Mouse (Mus musculus) midbrain, embryonic 11.5 days (tissue): ENCODE results near the gene Tff1. TPM values are rescaled to one million over a fixed set of nuclear protein-coding genes. Genes with fewer than 3 reads are reported as not detected.
A peak's percentile ranks its signal among the peaks of the same experiment; 100 is the strongest.

Experiments used
- ATAC-seq: fragments of 200-750 bp; cut with Nextera tagmentation; 2 replicates; pipeline ENCODE4 v1.8.0; 2017; ENCODE audit warnings: moderate TSS enrichment, moderate library complexity; ENCODE audit not compliant: low FRiP score
- DNase-seq: peaks from one replicate; pipeline ENCODE4 v3.0.0; 2015; ENCODE audit warnings: low spot score; ENCODE audit errors: missing footprints
- H3K27ac ChIP-seq: fragments of 300-500 bp; sonication (generic); 2 replicates; pipeline ENCODE4 v1.5.1; 2014; ENCODE audit warnings: low read depth, low read length
- H3K27me3 ChIP-seq: fragments of 300-500 bp; sonication (generic); 2 replicates; pipeline ENCODE4 v1.6.1; 2014; ENCODE audit warnings: mild to moderate bottlenecking, low read length, moderate library complexity, mixed read lengths; ENCODE audit not compliant: control insufficient read depth, insufficient read depth
- H3K36me3 ChIP-seq: fragments of 300-500 bp; sonication (generic); 2 replicates; pipeline ENCODE4 v1.6.1; 2014; ENCODE audit warnings: mild to moderate bottlenecking, low read length, moderate library complexity, mixed read lengths; ENCODE audit not compliant: control insufficient read depth, insufficient read depth
- H3K4me1 ChIP-seq: fragments of 300-500 bp; sonication (generic); 2 replicates; pipeline ENCODE4 v1.6.1; 2014; ENCODE audit warnings: low read length; ENCODE audit not compliant: control insufficient read depth, insufficient read depth
- H3K4me2 ChIP-seq: fragments of 300-500 bp; sonication (generic); 2 replicates; pipeline ENCODE4 v1.6.1; 2014; ENCODE audit warnings: mild to moderate bottlenecking, moderate library complexity
- H3K4me3 ChIP-seq: fragments of 300-500 bp; sonication (generic); 2 replicates; pipeline ENCODE4 v1.5.1; 2014; ENCODE audit warnings: low read depth, low read length
- H3K9ac ChIP-seq: fragments of 300-500 bp; sonication (generic); 2 replicates; pipeline ENCODE4 v1.6.1; 2014; ENCODE audit warnings: low read length
- H3K9me3 ChIP-seq: fragments of 300-500 bp; sonication (generic); 2 replicates; pipeline ENCODE4 v1.6.1; 2016; ENCODE audit warnings: low read length; ENCODE audit not compliant: control insufficient read depth
- WGBS: fragments of 180-500 bp; shearing (Covaris S2); extraction: QIAGEN DNeasy Blood & Tissue Kit; methylation state at CpG from one replicate; pipeline ENCODE4 v1.1.7; 2014; 5-methylcytosine and 5-hydroxymethylcytosine counted together
- polyA plus RNA-seq: library from polyadenylated mRNA; unstranded; fragments of >200 nt; fragmentation: Nextera tagmentation; extraction: Ambion mirVana; gene quantifications from 2 replicates; pipeline ENCODE4 v1.2.1, GENCODE M21; 2014

Gene Tff1
- polyA plus RNA-seq, 1 experiment from 2014 or later: not detected

- Histone ChIP-seq H3K9ac (no peak overlapping the region), H3K9me3 (no peaks in the 10 kb centered on the region), H3K4me3 (no peak overlapping the region), H3K4me1 (no peaks in the 10 kb centered on the region), H3K27me3 (no peaks in the 10 kb centered on the region), H3K27ac (no peak overlapping the region), H3K4me2 (no peak overlapping the region), H3K36me3 (no peaks in the 10 kb centered on the region)
- 88% methylated on average over 9 of the region's 9 CpGs for WGBS
- ATAC-seq (no peak), DNase-seq (no peak)
These were observed 28.3 kb upstream of the Tff1 start for GRCm38 (mm10) chr17:31193360-31193759.

GRCm38 (mm10) chr17:31192663-31193062 is 27.6 kb upstream of the Tff1 start:
- H3K36me3 ChIP-seq: no peaks in the 10 kb centered on the region
- H3K4me2 ChIP-seq: no peak overlapping the region
- WGBS: 55% methylated on average over 2 of the region's 2 CpGs
- no peak overlapping the region for H3K9ac ChIP-seq
- no peaks in the 10 kb centered on the region for H3K9me3 ChIP-seq
- H3K4me1 ChIP-seq: no peaks in the 10 kb centered on the region
- no peak overlapping the region for H3K27ac ChIP-seq
- no peak overlapping the region for H3K4me3 ChIP-seq
- DNase-seq: no peak
- ATAC-seq: no peak
- H3K27me3 ChIP-seq: no peaks in the 10 kb centered on the region

GRCm38 (mm10) chr17:31191825-31192224 is 26.7 kb upstream of the Tff1 start:
- Histone ChIP-seq H3K4me2 (no peak overlapping the region), H3K27ac (no peak overlapping the region), H3K9ac (no peak overlapping the region), H3K4me3 (no peak overlapping the region), H3K4me1 (no peaks in the 10 kb centered on the region), H3K27me3 (no peaks in the 10 kb centered on the region), H3K9me3 (no peaks in the 10 kb centered on the region), H3K36me3 (no peaks in the 10 kb centered on the region)
- ATAC-seq: no peak
- WGBS: 80% methylated on average over 8 of the region's 8 CpGs
- no peak for DNase-seq

- Histone ChIP-seq H3K36me3 (no peaks in the 10 kb centered on the region), H3K27ac (no peak overlapping the region), H3K27me3 (no peaks in the 10 kb centered on the region), H3K9ac (no peak overlapping the region), H3K4me1 (no peaks in the 10 kb centered on the region), H3K4me3 (no peak overlapping the region), H3K9me3 (no peaks in the 10 kb centered on the region), H3K4me2 (no peak overlapping the region)
- peak; percentile 88 for DNase-seq
- ATAC-seq: no peak
- WGBS: 27% methylated on average over 4 of the region's 4 CpGs
These were observed 22.3 kb upstream of the Tff1 start for GRCm38 (mm10) chr17:31187370-31187769.

- Histone ChIP-seq H3K4me2 (no peak overlapping the region), H3K27me3 (no peaks in the 10 kb centered on the region), H3K9ac (no peak overlapping the region), H3K4me3 (no peak overlapping the region), H3K27ac (no peak overlapping the region), H3K36me3 (no peaks in the 10 kb centered on the region), H3K9me3 (no peaks in the 10 kb centered on the region), H3K4me1 (no peaks in the 10 kb centered on the region)
- ATAC-seq (no peak), DNase-seq (no peak)
- 81% methylated on average over 12 of the region's 12 CpGs for WGBS
These were observed 19.4 kb upstream of the Tff1 start for GRCm38 (mm10) chr17:31184269-31184990.

- ATAC-seq (no peak), DNase-seq (no peak)
- no peaks in the 10 kb centered on the region for H3K36me3 ChIP-seq
- no peak overlapping the region for H3K9ac ChIP-seq
- H3K4me3 ChIP-seq: no peak overlapping the region
- H3K4me2 ChIP-seq: no peak overlapping the region
- no peaks in the 10 kb centered on the region for H3K4me1 ChIP-seq
- WGBS: 75% methylated on average over 12 of the region's 12 CpGs
- H3K27me3 ChIP-seq: no peaks in the 10 kb centered on the region
- no peaks in the 10 kb centered on the region for H3K9me3 ChIP-seq
- no peak overlapping the region for H3K27ac ChIP-seq
These were observed 18.3 kb upstream of the Tff1 start for GRCm38 (mm10) chr17:31183180-31183974.

GRCm38 (mm10) chr17:31181490-31181889 is 16.4 kb upstream of the Tff1 start:
- Histone ChIP-seq H3K9me3 (no peaks in the 10 kb centered on the region), H3K9ac (no peak overlapping the region), H3K4me3 (no peak overlapping the region), H3K27me3 (no peaks in the 10 kb centered on the region), H3K4me2 (no peak overlapping the region), H3K4me1 (no peaks in the 10 kb centered on the region), H3K36me3 (no peaks in the 10 kb centered on the region), H3K27ac (no peak overlapping the region)
- WGBS: 90% methylated on average over 4 of the region's 4 CpGs
- DNase-seq (no peak), ATAC-seq (no peak)

- 94% methylated on average over 4 of the region's 4 CpGs for WGBS
- Histone ChIP-seq H3K9ac (no peak overlapping the region), H3K27ac (no peak overlapping the region), H3K9me3 (no peaks in the 10 kb centered on the region), H3K36me3 (no peaks in the 10 kb centered on the region), H3K27me3 (no peaks in the 10 kb centered on the region), H3K4me1 (no peaks in the 10 kb centered on the region), H3K4me2 (no peak overlapping the region), H3K4me3 (no peak overlapping the region)
- ATAC-seq (no peak), DNase-seq (no peak)
These were observed 11.2 kb upstream of the Tff1 start for GRCm38 (mm10) chr17:31176321-31176720.

GRCm38 (mm10) chr17:31169796-31170195 is 4.7 kb upstream of the Tff1 start:
- H3K27me3 ChIP-seq: no peaks in the 10 kb centered on the region
- no peak overlapping the region for H3K27ac ChIP-seq
- ATAC-seq (no peak), DNase-seq (no peak)
- no peak overlapping the region for H3K4me2 ChIP-seq
- no peaks in the 10 kb centered on the region for H3K4me1 ChIP-seq
- no peak overlapping the region for H3K9ac ChIP-seq
- H3K4me3 ChIP-seq: no peak overlapping the region
- no peaks in the 10 kb centered on the region for H3K36me3 ChIP-seq
- 83% methylated on average over 5 of the region's 5 CpGs for WGBS
- H3K9me3 ChIP-seq: no peaks in the 10 kb centered on the region
